Mouse (Mus musculus) midbrain, embryonic 11.5 days (tissue): ENCODE results near the gene Slc22a19. TPM values are rescaled to one million over a fixed set of nuclear protein-coding genes. Genes with fewer than 3 reads are reported as not detected.

ENCODE experiments used
- ATAC-seq: fragments of 200-750 bp; cut with Nextera tagmentation; 2 replicates; pipeline ENCODE4 v1.8.0; 2017; ENCODE audit warnings: moderate TSS enrichment, moderate library complexity; ENCODE audit not compliant: low FRiP score
- DNase-seq: peaks from one replicate; pipeline ENCODE4 v3.0.0; 2015; ENCODE audit warnings: low spot score; ENCODE audit errors: missing footprints
- H3K27ac ChIP-seq: fragments of 300-500 bp; sonication (generic); 2 replicates; pipeline ENCODE4 v1.5.1; 2014; ENCODE audit warnings: low read depth, low read length
- H3K27me3 ChIP-seq: fragments of 300-500 bp; sonication (generic); 2 replicates; pipeline ENCODE4 v1.6.1; 2014; ENCODE audit warnings: mild to moderate bottlenecking, low read length, moderate library complexity, mixed read lengths; ENCODE audit not compliant: control insufficient read depth, insufficient read depth
- H3K36me3 ChIP-seq: fragments of 300-500 bp; sonication (generic); 2 replicates; pipeline ENCODE4 v1.6.1; 2014; ENCODE audit warnings: mild to moderate bottlenecking, low read length, moderate library complexity, mixed read lengths; ENCODE audit not compliant: control insufficient read depth, insufficient read depth
- H3K4me1 ChIP-seq: fragments of 300-500 bp; sonication (generic); 2 replicates; pipeline ENCODE4 v1.6.1; 2014; ENCODE audit warnings: low read length; ENCODE audit not compliant: control insufficient read depth, insufficient read depth
- H3K4me2 ChIP-seq: fragments of 300-500 bp; sonication (generic); 2 replicates; pipeline ENCODE4 v1.6.1; 2014; ENCODE audit warnings: mild to moderate bottlenecking, moderate library complexity
- H3K4me3 ChIP-seq: fragments of 300-500 bp; sonication (generic); 2 replicates; pipeline ENCODE4 v1.5.1; 2014; ENCODE audit warnings: low read depth, low read length
- H3K9ac ChIP-seq: fragments of 300-500 bp; sonication (generic); 2 replicates; pipeline ENCODE4 v1.6.1; 2014; ENCODE audit warnings: low read length
- H3K9me3 ChIP-seq: fragments of 300-500 bp; sonication (generic); 2 replicates; pipeline ENCODE4 v1.6.1; 2016; ENCODE audit warnings: low read length; ENCODE audit not compliant: control insufficient read depth
- polyA plus RNA-seq: library from polyadenylated mRNA; unstranded; fragments of >200 nt; fragmentation: Nextera tagmentation; extraction: Ambion mirVana; gene quantifications from 2 replicates; pipeline ENCODE4 v1.2.1, GENCODE M21; 2014

The Slc22a19 gene
- polyA plus RNA-seq, 1 experiment from 2014 or later: not detected

DNA sequence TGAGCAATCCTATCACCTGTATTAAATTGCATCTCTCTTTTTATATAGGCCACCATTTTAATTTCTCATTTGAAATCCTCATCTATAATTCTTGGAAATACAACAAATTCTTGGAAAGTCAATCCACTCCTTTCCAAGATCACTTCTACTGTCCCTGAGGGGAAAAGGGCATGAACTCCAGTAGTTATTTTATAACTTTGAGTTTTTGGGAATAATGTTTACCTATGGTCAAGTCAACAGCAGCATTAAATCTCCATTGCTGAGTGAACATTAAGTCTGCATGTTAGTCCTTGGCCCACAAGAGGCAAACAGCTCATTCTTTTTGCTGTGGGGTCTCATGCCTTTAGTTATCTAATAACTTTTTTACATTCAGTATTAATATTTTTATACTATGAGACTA is 78.1 kb downstream of the Slc22a19 start:
- peak; percentile 26 for DNase-seq
- Histone ChIP-seq H3K9me3 (no peaks in the 10 kb centered on the region), H3K27me3 (no peaks in the 10 kb centered on the region), H3K4me1 (no peaks in the 10 kb centered on the region), H3K9ac (no peak overlapping the region), H3K27ac (no peak overlapping the region), H3K36me3 (no peaks in the 10 kb centered on the region), H3K4me2 (no peak overlapping the region), H3K4me3 (no peak overlapping the region)
- no peak for ATAC-seq

Other genes starting within 250 kb of the Slc22a19 start
- 371 and 383 TPM in 2 replicates for gene Rtn3, start 228.0 kb downstream of the Slc22a19 start, polyA plus RNA-seq
- 6.3 and 8.5 TPM in 2 replicates for gene Atl3, start 217.3 kb downstream of the Slc22a19 start, polyA plus RNA-seq
- gene Pla2g16, start 153.9 kb downstream of the Slc22a19 start, polyA plus RNA-seq: 2.3 and 3.2 TPM in 2 replicates
- gene Lgals12, start 104.1 kb downstream of the Slc22a19 start, polyA plus RNA-seq: not detected in 2 replicates
- not detected in 2 replicates for gene Hrasls5, start 98.8 kb downstream of the Slc22a19 start, polyA plus RNA-seq
- not detected in 2 replicates for gene Slc22a26, start 91.4 kb upstream of the Slc22a19 start, polyA plus RNA-seq